18 mouse cellular contexts compared by ENCODE assay signal in genomic region chr6:72562894-72563293, GRCm38 (mm10). TPM values are rescaled to one million over a fixed set of nuclear protein-coding genes. Genes with fewer than 3 reads are reported as not detected.
DNase-seq lines count a peak whose midpoint lies in the region; ATAC-seq and TF ChIP-seq lines count a peak whose summit lies in the region.
"Had no signal": no experiment of that assay in that cellular context is flagged by ENCODE, and none has a peak within 500 bp of the region (broad histone marks: within the 10 kb centered on the region; RNA-seq: fewer than 3 reads in every experiment).

No protein-coding gene starts in this region.

- DNase-seq in gastrocnemius, adult 2 months, result peak; percentile 73
- no peak for DNase-seq in gastrocnemius, postnatal 4 days (ENCODE audit: low spot score in 2 of 2)
- peak; percentile 45 for DNase-seq in ES-CJ7 (ENCODE audit: low read depth, low spot score)
- DNase-seq in gastrocnemius, postnatal 10 days, result peak; percentile 23
- DNase-seq in kidney, postnatal 25 days, result peak; percentile 42 to 74
- no peak for DNase-seq in layer of hippocampus, postnatal 10 days (ENCODE audit: low spot score in 2 of 2)
- DNase-seq: adrenal gland, adult 2 months; B cell, adult 2 months; right cerebral cortex, postnatal 14 days had no signal

- no peak for TF ChIP-seq CTCF in gastrocnemius, adult 2 months (IDR thresholded peaks at IDR 0.05)

- no peaks in the 10 kb centered on the region for H3K4me1 ChIP-seq in liver, embryonic 12.5 days

- no peak for ATAC-seq in activated CD4-positive, CD25-positive, alpha-beta regulatory T cell, adult 4 months
- no peak for ATAC-seq in liver, embryonic 12.5 days
- ATAC-seq: midbrain, embryonic 16.5 days had no signal

- intact Hi-C loops in gastrocnemius, adult 2 months (cut with DNase I), result no loop called here

- no peak overlapping the region for H3K4me3 ChIP-seq in gastrocnemius, adult 2 months
- H3K4me3 ChIP-seq in liver, embryonic 12.5 days, result no peak overlapping the region
- H3K4me3 ChIP-seq: hindbrain, embryonic 15.5 days; layer of hippocampus, adult 2 months; liver, embryonic 15.5 days; neural tube, embryonic 15.5 days had no signal

- no peak overlapping the region for H3K9ac ChIP-seq in liver, embryonic 12.5 days
- H3K9ac ChIP-seq: hindbrain, embryonic 15.5 days; liver, embryonic 15.5 days; neural tube, embryonic 15.5 days had no signal

- H3K4me2 ChIP-seq in liver, embryonic 12.5 days, result no peak overlapping the region
- H3K4me2 ChIP-seq: hindbrain, embryonic 15.5 days; liver, embryonic 15.5 days; neural tube, embryonic 15.5 days had no signal

- H3K27ac ChIP-seq in gastrocnemius, adult 2 months, result peak overlapping the region; percentile 64; the same call in 1 of the 2 replicates
- H3K27ac ChIP-seq in liver, embryonic 12.5 days, result no peak overlapping the region
- H3K27ac ChIP-seq: hindbrain, embryonic 15.5 days; layer of hippocampus, adult 2 months; liver, embryonic 15.5 days; macrophage; neural tube, embryonic 15.5 days had no signal

- no peaks in the 10 kb centered on the region for H3K9me3 ChIP-seq in liver, embryonic 12.5 days (replicated peaks)
- H3K9me3 ChIP-seq: hindbrain, embryonic 15.5 days; liver, embryonic 15.5 days; neural tube, embryonic 15.5 days had no signal

- no peaks in the 10 kb centered on the region for H3K27me3 ChIP-seq in liver, embryonic 12.5 days (replicated peaks)
- H3K27me3 ChIP-seq: hindbrain, embryonic 15.5 days; liver, embryonic 15.5 days; neural tube, embryonic 15.5 days had no signal

- H3K36me3 ChIP-seq in liver, embryonic 12.5 days, result peaks cover 3% of the 10 kb centered on the region; the same call in 1 of the 2 replicates
- H3K36me3 ChIP-seq: liver, embryonic 15.5 days had no signal

- WGBS in liver, embryonic 12.5 days (ENCODE audit: insufficient replicate concordance), result 79% methylated on average over 5 of the region's 5 CpGs

RNA-seq across cellular contexts. Expression of gene Capg, which starts 18.7 kb away (rescaled TPM):
- 1 to 10 TPM; 6.8 to 9.7 TPM for total RNA-seq in gastrocnemius, adult 2 months (2021)
- 10 to 100 TPM; 15.8 to 16.6 TPM for total RNA-seq in gastrocnemius, postnatal 4 days (2021)
- total RNA-seq in gastrocnemius, postnatal 10 days (2021), result 10 to 100 TPM; 12.4 to 19.1 TPM
- polyA plus RNA-seq in activated CD4-positive, CD25-positive, alpha-beta regulatory T cell, adult 4 months (2017; shearing (Covaris generic)), result 100 to 1,000 TPM; 595 to 746 TPM
- polyA plus RNA-seq in liver, embryonic 12.5 days (2016; fragmentation: Nextera tagmentation; extraction: Ambion mirVana), result 18.5 and 19.7 TPM in 2 replicates
- total RNA-seq in layer of hippocampus, postnatal 10 days (2021), result 1 to 10 TPM; 2.1 to 3.4 TPM

RNA-seq across cellular contexts. Expression of gene Elmod3, which starts 35.3 kb away (rescaled TPM):
- total RNA-seq in gastrocnemius, adult 2 months (2021), result 1 to 10 TPM; 7.7 to 9.8 TPM
- 1 to 10 TPM; 8.1 to 8.8 TPM for total RNA-seq in gastrocnemius, postnatal 4 days (2021)
- total RNA-seq in gastrocnemius, postnatal 10 days (2021), result 1 to 10 TPM; 6.1 to 6.8 TPM
- polyA plus RNA-seq in activated CD4-positive, CD25-positive, alpha-beta regulatory T cell, adult 4 months (2017; shearing (Covaris generic)), result 10 to 100 TPM; 15.3 to 19.5 TPM
- polyA plus RNA-seq in liver, embryonic 12.5 days (2016; fragmentation: Nextera tagmentation; extraction: Ambion mirVana), result 6.8 and 7.6 TPM in 2 replicates
- total RNA-seq in layer of hippocampus, postnatal 10 days (2021), result 10 to 100 TPM; 19.1 to 19.7 TPM

RNA-seq across cellular contexts. Expression of gene Retsat, which starts 35.4 kb away (rescaled TPM):
- total RNA-seq in gastrocnemius, adult 2 months (2021), result 10 to 100 TPM; 56.1 to 98.6 TPM
- 10 to 100 TPM; 42.6 to 49.5 TPM for total RNA-seq in gastrocnemius, postnatal 4 days (2021)
- 10 to 100 TPM; 36.3 to 37.1 TPM for total RNA-seq in gastrocnemius, postnatal 10 days (2021)
- polyA plus RNA-seq in activated CD4-positive, CD25-positive, alpha-beta regulatory T cell, adult 4 months (2017; shearing (Covaris generic)), result 1 to 10 TPM; 2.7 to 4.1 TPM
- polyA plus RNA-seq in liver, embryonic 12.5 days (2016; fragmentation: Nextera tagmentation; extraction: Ambion mirVana), result 15.3 and 16.6 TPM in 2 replicates
- total RNA-seq in layer of hippocampus, postnatal 10 days (2021), result 10 to 100 TPM; 34.3 to 35.6 TPM

RNA-seq across cellular contexts. Expression of gene Sh2d6, which starts 41.4 kb away (rescaled TPM):
- under 1 TPM; 0.59 to 0.99 TPM for total RNA-seq in gastrocnemius, adult 2 months (2021)
- under 1 TPM; 0.20 to 0.26 TPM for total RNA-seq in gastrocnemius, postnatal 4 days (2021)
- total RNA-seq in gastrocnemius, postnatal 10 days (2021), result under 1 TPM; 0.54 to 0.79 TPM
- polyA plus RNA-seq in activated CD4-positive, CD25-positive, alpha-beta regulatory T cell, adult 4 months (2017; shearing (Covaris generic)), result not detected
- polyA plus RNA-seq in liver, embryonic 12.5 days (2016; fragmentation: Nextera tagmentation; extraction: Ambion mirVana), result not detected in 2 replicates
- total RNA-seq in layer of hippocampus, postnatal 10 days (2021), result under 1 TPM; 0.67 to 0.78 TPM
- polyA plus RNA-seq: heart, embryonic 16.5 days; liver, embryonic 15.5 days had no signal

RNA-seq across cellular contexts. Expression of gene Tgoln1, which starts 53.9 kb away (rescaled TPM):
- 10 to 100 TPM; 23.2 to 29.0 TPM for total RNA-seq in gastrocnemius, adult 2 months (2021)
- 10 to 100 TPM; 26.5 to 27.9 TPM for total RNA-seq in gastrocnemius, postnatal 4 days (2021)
- total RNA-seq in gastrocnemius, postnatal 10 days (2021), result 10 to 100 TPM; 22.8 to 25.2 TPM
- polyA plus RNA-seq in activated CD4-positive, CD25-positive, alpha-beta regulatory T cell, adult 4 months (2017; shearing (Covaris generic)), result 10 to 100 TPM; 90.9 to 97.8 TPM
- 17.8 and 18.8 TPM in 2 replicates for polyA plus RNA-seq in liver, embryonic 12.5 days (2016; fragmentation: Nextera tagmentation; extraction: Ambion mirVana)
- 10 to 100 TPM; 49.7 to 51.1 TPM for total RNA-seq in layer of hippocampus, postnatal 10 days (2021)

Comparison
In these comparisons a context has a peak if more than half of its experiments do, and no peak if none do; other contexts are left out.
1. DNase-seq: peak in gastrocnemius, adult 2 months (single experiment), ES-CJ7 (single experiment), gastrocnemius, postnatal 10 days (single experiment) and kidney, postnatal 25 days (2 of 2); none in gastrocnemius, postnatal 4 days (0 of 2) and layer of hippocampus, postnatal 10 days (0 of 2).